Mouse (Mus musculus) spleen, adult 2 months (tissue): ENCODE measurements at regions not wholly inside any gene's neighbourhood (a gene's known extent, or its start where the extent isn't known, plus 50 kb on each side); places are given as distances from the start of the nearest gene placed in this dataset.

Source experiments
- CTCF ChIP-seq: fragments of 200-500 bp; IDR thresholded peaks from 2 replicates; pipeline ENCODE4 v1.5.1; 2011; ENCODE audit warnings: mild to moderate bottlenecking, inconsistent platforms; ENCODE audit not compliant: insufficient read depth, insufficient read length, insufficient replicate concordance; ENCODE audit errors: extremely low read depth
- POLR2A ChIP-seq: fragments of 200-500 bp; IDR thresholded peaks from 2 replicates; pipeline ENCODE4 v1.6.1; 2011; ENCODE audit warnings: low read depth, low read length, inconsistent platforms

DNA sequence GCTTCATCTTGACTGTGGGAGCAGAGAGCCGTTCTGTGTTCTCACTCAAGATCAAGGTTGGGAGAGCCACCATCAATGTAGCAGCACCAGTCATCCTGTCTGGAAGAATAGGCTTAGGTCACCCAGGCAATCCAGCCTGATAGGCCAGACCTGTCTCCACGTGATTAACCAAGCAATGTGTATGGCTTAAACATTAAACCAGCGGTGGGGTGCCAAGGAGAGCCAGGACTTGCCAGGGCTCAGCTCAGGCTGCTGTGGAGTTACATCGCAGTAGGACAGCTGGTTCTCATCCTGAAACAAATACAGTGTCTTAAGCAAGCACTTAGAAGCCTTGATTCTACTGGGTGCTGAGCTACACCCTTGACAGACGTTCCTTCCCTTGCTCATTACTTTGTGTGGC lies 207.9 kb downstream of the Plpp3 start:
- TF ChIP-seq CTCF: no peak
- no peak for TF ChIP-seq POLR2A
